Mouse (Mus musculus) CD4-positive, CD25-positive, alpha-beta regulatory T cell, adult 2 months (primary cell): ENCODE results near the gene Tmem239.

Source experiments
- DNase-seq: peaks from one replicate; pipeline ENCODE4 v3.0.0-alpha.2; 2012; ENCODE audit warnings: low read depth, low spot score

Gene Tmem239

DNA sequence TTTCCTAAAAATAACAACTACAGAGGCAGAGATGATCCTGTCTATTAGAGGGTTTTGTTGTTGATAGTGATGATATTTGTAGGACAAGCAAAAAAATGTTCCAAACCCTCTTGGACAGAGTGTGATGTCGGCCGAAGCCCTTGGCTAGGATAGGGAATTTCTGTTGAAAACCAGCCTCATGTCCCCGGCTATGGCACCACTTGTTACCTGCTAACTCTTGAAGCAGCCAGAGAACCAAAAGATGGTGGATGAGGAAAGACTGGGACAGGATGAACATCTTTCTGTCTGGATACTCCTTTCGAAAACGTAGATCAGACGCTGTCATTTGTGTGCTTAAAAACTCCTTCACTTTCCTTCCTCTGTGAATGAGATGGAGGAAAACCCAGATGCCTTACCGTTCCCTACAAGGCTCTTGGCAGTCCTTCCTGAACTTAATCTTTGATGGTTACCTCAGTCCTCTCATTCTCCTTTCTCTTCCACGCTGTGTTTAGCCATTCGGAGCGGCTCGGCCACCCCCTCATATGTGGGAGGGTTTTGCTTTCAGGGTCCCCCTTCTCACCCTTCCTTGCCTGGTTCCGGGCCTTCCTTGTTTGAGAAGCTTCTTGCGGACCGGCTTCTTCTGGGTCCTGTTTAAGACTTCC is 44.9 kb downstream of the Tmem239 start:
- no peak for DNase-seq

DNA sequence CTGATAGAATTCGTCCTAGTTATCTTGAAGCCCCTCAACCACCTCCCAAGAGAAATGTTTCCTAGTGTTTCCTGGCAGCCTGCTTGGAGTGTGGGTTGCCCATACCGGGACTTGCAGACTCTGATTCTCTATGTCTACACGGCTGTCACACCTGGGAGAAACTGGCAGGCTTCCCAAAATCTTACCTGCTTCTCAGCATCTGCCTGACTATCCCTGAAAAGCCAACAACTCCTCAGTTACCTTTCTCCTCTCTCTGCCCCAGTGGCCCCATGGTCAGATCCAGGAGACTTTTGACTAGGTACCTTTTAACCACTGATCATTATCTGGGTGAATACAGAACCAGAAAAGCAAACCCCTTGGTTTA is 45.4 kb downstream of the Tmem239 start:
- DNase-seq = no peak

DNA sequence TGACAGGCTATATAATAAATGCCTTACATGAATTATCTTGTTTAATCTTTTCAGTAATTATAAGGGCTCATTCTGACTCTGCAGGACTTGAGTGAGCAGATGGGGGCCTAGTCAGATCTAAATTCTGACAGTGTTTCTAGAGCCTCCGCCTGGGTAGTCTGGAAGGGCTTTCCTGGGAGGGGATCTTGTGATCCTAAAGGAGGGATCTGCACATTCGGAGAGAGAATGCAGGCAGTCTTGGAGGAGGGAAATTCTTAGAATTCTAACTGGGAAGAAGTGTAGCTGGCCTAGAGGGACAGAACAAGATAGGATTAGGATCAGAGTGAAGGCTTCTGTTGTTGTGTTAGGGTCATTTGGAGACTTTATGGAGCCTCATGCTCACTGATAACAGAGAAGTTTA is 46.0 kb downstream of the Tmem239 start:
- no peak for DNase-seq

DNA sequence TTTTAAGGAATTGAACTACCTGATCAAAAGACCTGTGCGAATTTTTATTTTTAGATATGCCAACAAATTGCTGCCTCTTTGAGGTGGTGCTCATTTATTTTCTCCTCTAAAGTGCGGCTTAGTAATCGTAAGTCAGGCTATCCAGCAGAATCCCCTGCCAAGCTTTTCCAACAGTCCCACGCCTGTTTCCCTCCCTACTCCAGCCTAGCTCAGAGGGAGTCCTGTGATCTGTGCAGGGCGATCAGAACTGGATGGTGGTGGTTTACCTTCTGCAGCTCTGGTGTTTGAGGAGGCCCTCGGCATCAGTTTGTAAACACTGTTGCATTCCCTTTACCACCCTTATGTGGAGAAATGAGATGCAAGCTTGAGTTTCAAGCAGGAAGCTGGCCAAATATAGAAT is 47.1 kb downstream of the Tmem239 start:
- no peak for DNase-seq

DNA sequence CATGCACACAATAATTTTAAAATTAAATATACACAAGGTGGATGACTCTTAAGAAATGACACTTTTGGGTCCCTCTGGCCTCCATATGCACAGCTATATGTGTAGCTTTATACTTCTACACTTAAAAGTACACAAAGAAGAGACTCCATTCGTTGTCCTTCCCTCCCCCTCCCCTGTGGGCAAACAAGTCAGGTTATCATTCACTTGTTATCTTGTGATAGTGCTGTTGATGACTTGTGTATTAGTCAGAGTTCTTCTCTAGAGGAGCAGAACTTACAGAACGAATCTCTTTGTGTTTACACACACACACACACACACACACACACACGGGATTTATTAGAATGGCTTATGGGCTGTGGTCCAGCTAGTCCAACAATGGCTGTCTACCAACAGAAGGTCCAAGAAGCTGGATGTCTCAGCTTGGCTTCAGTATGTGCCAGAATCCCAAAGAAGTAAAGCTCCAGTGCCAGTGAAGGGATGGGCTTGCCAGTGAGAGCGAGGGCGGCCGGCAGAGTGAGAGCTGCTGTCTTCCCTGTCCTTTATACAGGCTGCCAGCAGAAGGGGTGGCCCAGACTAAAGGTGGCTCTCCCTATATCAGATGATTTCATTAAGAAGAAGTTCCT is 48.6 kb downstream of the Tmem239 start:
- DNase-seq = no peak
